Mouse (Mus musculus): Measurements from ENCODE around the gene Tex22. TPM values are rescaled to one million over a fixed set of nuclear protein-coding genes. Genes with fewer than 3 reads are reported as not detected.
A peak's percentile ranks its signal among the peaks of the same experiment; 100 is the strongest.

Tex22 gene
- polyA plus RNA-seq, 1 experiment from 2014 or later, result not detected

DNA sequence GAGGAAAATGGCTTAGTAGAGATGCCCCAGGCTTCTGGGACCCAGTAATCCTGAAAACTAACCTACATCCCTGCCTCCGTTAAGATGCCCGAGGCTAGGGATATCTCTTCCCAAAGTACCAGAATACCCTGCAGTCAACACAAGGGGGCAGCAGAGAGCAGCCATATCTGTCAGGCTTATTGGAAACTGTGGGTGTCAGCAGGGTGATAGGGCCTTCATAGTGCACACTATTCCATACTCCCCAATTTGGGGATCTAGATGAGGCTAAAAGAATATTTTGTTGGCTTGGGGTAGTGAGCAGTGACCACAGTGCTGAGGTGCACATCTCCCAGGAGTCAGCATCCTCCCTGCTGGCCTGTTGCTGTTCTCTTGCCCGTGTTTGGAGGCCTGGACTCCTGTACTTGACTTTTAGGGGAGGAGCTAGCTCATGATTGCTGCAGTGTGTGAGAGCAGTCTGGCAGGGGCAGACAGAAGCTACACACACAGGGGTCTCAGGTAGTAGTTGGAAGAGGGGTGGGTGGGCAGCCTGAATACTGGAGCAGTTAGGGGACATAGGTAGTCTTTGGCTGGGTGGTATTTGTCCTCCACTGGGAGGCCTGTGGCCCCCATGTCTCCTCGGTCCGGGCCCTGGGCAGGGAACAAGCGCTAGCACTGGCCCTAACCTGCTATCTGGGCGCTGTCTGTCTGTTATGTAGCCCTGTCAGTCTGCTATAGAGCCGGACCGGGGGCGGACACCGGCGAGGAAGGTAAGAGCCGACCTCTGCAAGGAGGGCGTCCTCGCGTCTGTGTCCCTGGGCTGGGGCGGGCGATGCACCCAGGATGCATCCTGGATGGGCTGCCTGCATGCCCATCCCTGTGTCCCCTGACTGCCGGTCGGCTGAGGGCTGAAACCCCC lies 45.5 kb downstream of the Tex22 start:
- Histone ChIP-seq H3K4me1 (ENCODE audit: control insufficient read depth, insufficient read depth, low read length) (peaks cover 17% of the 10 kb centered on the region), H3K9ac (ENCODE audit: low read length) (no peak overlapping the region), H3K4me3 (ENCODE audit: low read length) (no peak overlapping the region), H3K27ac (ENCODE audit: low read length) (peak overlapping the region; percentile 20), H3K4me2 (ENCODE audit: low read depth, low read length) (no peak overlapping the region), H3K27me3 (ENCODE audit: control insufficient read depth, insufficient read depth, low read length) (no peaks in the 10 kb centered on the region), H3K9me3 (replicated peaks; ENCODE audit: control insufficient read depth, low read length) (no peaks in the 10 kb centered on the region), H3K36me3 (ENCODE audit: control insufficient read depth, insufficient read depth) (peaks cover 59% of the 10 kb centered on the region)
- ATAC-seq (replicated peaks; ENCODE audit: extremely low read depth, insufficient read depth, low FRiP score), result peak; percentile 42; the same call in 1 of the 2 replicates
- 84% methylated on average over 20 of the region's 20 CpGs for WGBS

GRCm38 (mm10) chr12:113124726-113125125 lies 50.4 kb downstream of the Tex22 start:
- WGBS, result 71% methylated on average over 6 of the region's 6 CpGs
- Histone ChIP-seq H3K9ac (ENCODE audit: low read length) (no peak overlapping the region), H3K27ac (ENCODE audit: low read length) (peak overlapping the region; percentile 29), H3K4me2 (ENCODE audit: low read depth, low read length) (no peak overlapping the region), H3K36me3 (ENCODE audit: control insufficient read depth, insufficient read depth) (peaks cover 80% of the 10 kb centered on the region), H3K4me1 (ENCODE audit: control insufficient read depth, insufficient read depth, low read length) (peaks cover 15% of the 10 kb centered on the region), H3K9me3 (replicated peaks; ENCODE audit: control insufficient read depth, low read length) (no peaks in the 10 kb centered on the region), H3K4me3 (ENCODE audit: low read length) (no peak overlapping the region), H3K27me3 (ENCODE audit: control insufficient read depth, insufficient read depth, low read length) (no peaks in the 10 kb centered on the region)
- ATAC-seq (replicated peaks; ENCODE audit: extremely low read depth, insufficient read depth, low FRiP score), result no peak

- Histone ChIP-seq H3K4me2 (ENCODE audit: low read depth, low read length) (no peak overlapping the region), H3K27me3 (ENCODE audit: control insufficient read depth, insufficient read depth, low read length) (no peaks in the 10 kb centered on the region), H3K9ac (ENCODE audit: low read length) (no peak overlapping the region), H3K27ac (ENCODE audit: low read length) (no peak overlapping the region), H3K4me1 (ENCODE audit: control insufficient read depth, insufficient read depth, low read length) (peaks cover 35% of the 10 kb centered on the region), H3K4me3 (ENCODE audit: low read length) (no peak overlapping the region), H3K36me3 (ENCODE audit: control insufficient read depth, insufficient read depth) (peaks cover 74% of the 10 kb centered on the region), H3K9me3 (replicated peaks; ENCODE audit: control insufficient read depth, low read length) (no peaks in the 10 kb centered on the region)
- no peak for ATAC-seq (replicated peaks; ENCODE audit: extremely low read depth, insufficient read depth, low FRiP score)
- WGBS, result 95% methylated on average over 8 of the region's 8 CpGs
Observed at GRCm38 (mm10) chr12:113130732-113131131, 56.4 kb downstream of the Tex22 start.

- Histone ChIP-seq H3K36me3 (ENCODE audit: control insufficient read depth, insufficient read depth) (peaks cover 78% of the 10 kb centered on the region), H3K27ac (ENCODE audit: low read length) (peak overlapping the region; percentile 98), H3K4me3 (ENCODE audit: low read length) (no peak overlapping the region), H3K4me1 (ENCODE audit: control insufficient read depth, insufficient read depth, low read length) (peaks cover 42% of the 10 kb centered on the region), H3K9ac (ENCODE audit: low read length) (0 out of 2 replicates have a peak overlapping the region, but pooled peaks have one; percentile 11), H3K4me2 (ENCODE audit: low read depth, low read length) (no peak overlapping the region), H3K9me3 (replicated peaks; ENCODE audit: control insufficient read depth, low read length) (no peaks in the 10 kb centered on the region), H3K27me3 (ENCODE audit: control insufficient read depth, insufficient read depth, low read length) (no peaks in the 10 kb centered on the region)
- ATAC-seq (replicated peaks; ENCODE audit: extremely low read depth, insufficient read depth, low FRiP score), result no peak
- 95% methylated on average over 14 of the region's 14 CpGs for WGBS
Observed at GRCm38 (mm10) chr12:113131601-113132000, 57.3 kb downstream of the Tex22 start.

DNA sequence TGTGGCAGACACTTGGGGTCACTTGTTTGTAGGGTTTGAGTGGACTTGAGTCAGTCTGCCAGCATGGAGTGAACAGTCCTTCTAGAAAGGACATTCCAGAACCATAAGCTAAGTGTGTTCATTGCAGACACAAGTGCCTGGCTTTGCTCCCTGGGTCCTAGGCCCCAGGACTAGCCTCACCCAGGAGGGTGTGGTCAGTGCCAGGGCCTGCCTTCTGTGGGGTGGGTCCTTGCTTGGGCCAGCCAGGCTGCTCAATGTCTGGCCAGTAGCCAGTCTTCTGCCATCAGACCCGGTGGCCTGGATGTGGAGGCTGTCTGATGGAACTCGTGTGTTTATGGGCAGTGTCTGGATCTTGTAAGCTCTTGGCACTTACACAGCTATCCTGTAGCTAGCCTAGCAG lies 58.3 kb downstream of the Tex22 start:
- Histone ChIP-seq H3K27ac (ENCODE audit: low read length) (peak overlapping the region; percentile 98), H3K9me3 (replicated peaks; ENCODE audit: control insufficient read depth, low read length) (no peaks in the 10 kb centered on the region), H3K9ac (ENCODE audit: low read length) (no peak overlapping the region), H3K27me3 (ENCODE audit: control insufficient read depth, insufficient read depth, low read length) (no peaks in the 10 kb centered on the region), H3K36me3 (ENCODE audit: control insufficient read depth, insufficient read depth) (peaks cover 75% of the 10 kb centered on the region), H3K4me1 (ENCODE audit: control insufficient read depth, insufficient read depth, low read length) (peaks cover 51% of the 10 kb centered on the region), H3K4me2 (ENCODE audit: low read depth, low read length) (no peak overlapping the region), H3K4me3 (ENCODE audit: low read length) (no peak overlapping the region)
- WGBS, result 23% methylated on average over 2 of the region's 2 CpGs
- peak; percentile 94 for ATAC-seq (replicated peaks; ENCODE audit: extremely low read depth, insufficient read depth, low FRiP score)

DNA sequence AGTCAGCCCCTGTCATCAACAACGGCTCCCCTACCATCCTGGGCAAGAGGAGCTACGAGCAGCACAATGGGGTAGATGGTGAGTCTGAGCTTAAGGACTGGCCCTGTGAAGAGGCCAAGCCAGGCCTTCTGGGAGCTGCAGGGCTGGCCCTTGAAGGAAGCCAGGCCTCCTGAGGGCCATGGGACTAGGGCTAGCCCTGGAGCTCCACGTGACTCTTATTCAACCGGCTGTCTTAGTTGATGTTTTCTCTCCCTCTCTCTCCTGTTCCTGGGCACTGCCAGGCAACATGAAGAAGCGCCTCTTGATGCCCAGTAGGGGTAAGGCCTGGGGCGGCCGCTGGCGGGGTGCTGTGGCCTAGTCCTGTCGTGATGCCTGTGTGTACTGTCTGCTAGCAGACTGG lies 59.0 kb downstream of the Tex22 start:
- Histone ChIP-seq H3K27ac (ENCODE audit: low read length) (peak overlapping the region; percentile 98), H3K9ac (ENCODE audit: low read length) (peak overlapping the region; percentile 60), H3K36me3 (ENCODE audit: control insufficient read depth, insufficient read depth) (peaks cover 68% of the 10 kb centered on the region), H3K4me2 (ENCODE audit: low read depth, low read length) (peak overlapping the region; percentile 33), H3K9me3 (replicated peaks; ENCODE audit: control insufficient read depth, low read length) (no peaks in the 10 kb centered on the region), H3K4me1 (ENCODE audit: control insufficient read depth, insufficient read depth, low read length) (peaks cover 52% of the 10 kb centered on the region), H3K27me3 (ENCODE audit: control insufficient read depth, insufficient read depth, low read length) (no peaks in the 10 kb centered on the region), H3K4me3 (ENCODE audit: low read length) (no peak overlapping the region)
- ATAC-seq (replicated peaks; ENCODE audit: extremely low read depth, insufficient read depth, low FRiP score), result 0 out of 2 replicates have a peak, but pooled peaks have one; percentile 2
- 72% methylated on average over 9 of the region's 9 CpGs for WGBS

DNA sequence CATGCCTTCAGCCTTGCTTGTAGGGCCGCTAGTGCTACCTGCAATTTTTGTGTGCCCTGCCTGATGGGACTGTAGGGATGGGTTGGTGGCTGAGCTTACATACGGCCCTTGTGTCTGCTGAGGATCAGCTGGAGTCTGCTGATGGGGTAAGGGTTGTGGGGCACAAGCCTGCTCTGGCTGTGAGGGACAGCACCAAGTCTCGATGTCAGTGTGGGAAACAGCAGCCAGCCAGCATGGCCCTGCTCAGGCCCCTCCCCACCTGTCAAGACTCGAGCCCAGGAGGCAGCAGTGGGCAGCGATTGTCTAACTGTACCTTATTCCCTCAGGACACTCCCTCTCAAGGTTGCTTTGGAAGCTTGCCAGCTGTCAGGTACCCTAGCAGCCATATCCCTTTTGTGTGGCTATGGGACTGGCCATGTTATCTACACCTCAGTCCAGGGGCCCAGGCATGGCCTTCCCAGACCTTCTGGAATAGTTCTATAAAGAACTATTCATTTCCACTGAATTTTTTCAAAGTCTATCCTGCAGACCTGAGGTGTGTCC lies 59.6 kb downstream of the Tex22 start:
- Histone ChIP-seq H3K4me1 (ENCODE audit: control insufficient read depth, insufficient read depth, low read length) (peaks cover 57% of the 10 kb centered on the region), H3K9me3 (replicated peaks; ENCODE audit: control insufficient read depth, low read length) (no peaks in the 10 kb centered on the region), H3K27me3 (ENCODE audit: control insufficient read depth, insufficient read depth, low read length) (no peaks in the 10 kb centered on the region), H3K4me3 (ENCODE audit: low read length) (no peak overlapping the region), H3K36me3 (ENCODE audit: control insufficient read depth, insufficient read depth) (peaks cover 62% of the 10 kb centered on the region), H3K4me2 (ENCODE audit: low read depth, low read length) (no peak overlapping the region), H3K9ac (ENCODE audit: low read length) (peak overlapping the region; percentile 60), H3K27ac (ENCODE audit: low read length) (peak overlapping the region; percentile 98)
- ATAC-seq (replicated peaks; ENCODE audit: extremely low read depth, insufficient read depth, low FRiP score), result no peak
- 54% methylated on average over 5 of the region's 5 CpGs for WGBS

DNA sequence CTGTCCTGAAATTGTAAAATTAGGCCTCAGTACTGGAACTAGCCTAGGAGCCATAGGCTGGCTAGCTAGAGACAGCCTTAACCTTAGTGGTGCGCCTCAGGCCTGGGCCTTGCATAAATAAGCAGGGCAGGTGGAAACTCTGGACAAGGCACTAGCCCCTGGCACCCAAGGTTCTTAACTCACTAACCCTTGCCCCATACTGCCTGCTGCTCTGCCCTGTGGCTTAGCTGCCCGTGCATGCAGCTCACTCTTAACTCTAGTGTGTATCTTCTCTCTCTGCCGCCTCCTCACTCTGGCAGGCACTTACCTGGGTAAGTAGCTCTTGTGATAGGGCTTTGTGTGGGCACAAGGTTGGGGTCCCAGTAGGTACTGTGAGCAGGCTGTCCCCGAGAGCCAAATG lies 60.2 kb downstream of the Tex22 start:
- WGBS, result 71% methylated on average over 4 of the region's 4 CpGs
- Histone ChIP-seq H3K9me3 (replicated peaks; ENCODE audit: control insufficient read depth, low read length) (no peaks in the 10 kb centered on the region), H3K4me3 (ENCODE audit: low read length) (no peak overlapping the region), H3K27me3 (ENCODE audit: control insufficient read depth, insufficient read depth, low read length) (no peaks in the 10 kb centered on the region), H3K9ac (ENCODE audit: low read length) (peak overlapping the region; percentile 39), H3K4me1 (ENCODE audit: control insufficient read depth, insufficient read depth, low read length) (peaks cover 62% of the 10 kb centered on the region), H3K36me3 (ENCODE audit: control insufficient read depth, insufficient read depth) (peaks cover 56% of the 10 kb centered on the region), H3K4me2 (ENCODE audit: low read depth, low read length) (no peak overlapping the region), H3K27ac (ENCODE audit: low read length) (peak overlapping the region; percentile 98)
- ATAC-seq (replicated peaks; ENCODE audit: extremely low read depth, insufficient read depth, low FRiP score), result no peak

DNA sequence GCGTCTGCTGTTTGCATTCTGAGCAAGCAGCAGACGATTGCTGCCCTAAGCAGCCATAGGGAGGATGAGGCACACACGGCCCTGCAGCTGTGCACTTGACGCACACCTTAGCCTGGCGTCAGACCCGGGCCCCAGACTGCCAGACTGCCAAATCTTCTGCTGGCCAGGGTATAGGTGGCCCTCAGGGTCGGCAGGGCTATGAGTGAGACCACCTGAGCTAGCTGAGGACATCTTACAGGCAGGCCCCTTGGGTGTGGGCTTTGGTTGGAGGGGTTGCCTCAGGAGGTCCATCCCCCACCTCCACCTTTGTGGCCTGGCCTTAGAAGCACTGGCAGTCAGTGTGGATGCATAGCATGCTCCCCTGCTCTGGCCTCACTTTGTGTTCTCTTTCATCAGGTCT lies 61.1 kb downstream of the Tex22 start:
- Histone ChIP-seq H3K27me3 (ENCODE audit: control insufficient read depth, insufficient read depth, low read length) (no peaks in the 10 kb centered on the region), H3K27ac (ENCODE audit: low read length) (no peak overlapping the region), H3K4me1 (ENCODE audit: control insufficient read depth, insufficient read depth, low read length) (peaks cover 66% of the 10 kb centered on the region), H3K36me3 (ENCODE audit: control insufficient read depth, insufficient read depth) (peaks cover 49% of the 10 kb centered on the region), H3K9ac (ENCODE audit: low read length) (peak overlapping the region; percentile 39), H3K4me2 (ENCODE audit: low read depth, low read length) (no peak overlapping the region), H3K9me3 (replicated peaks; ENCODE audit: control insufficient read depth, low read length) (no peaks in the 10 kb centered on the region), H3K4me3 (ENCODE audit: low read length) (no peak overlapping the region)
- no peak for ATAC-seq (replicated peaks; ENCODE audit: extremely low read depth, insufficient read depth, low FRiP score)
- WGBS, result 81% methylated on average over 7 of the region's 7 CpGs
